Mouse (Mus musculus): ENCODE data around the gene Khdc1a. TPM values are rescaled to one million over a fixed set of nuclear protein-coding genes. Genes with fewer than 3 reads are reported as not detected.
"Not testable (repeated sequence)": the region's sequence is repeated elsewhere in the genome, so short reads cannot be mapped to it uniquely, and the experiment has no call there.

Gene Khdc1a
- polyA plus RNA-seq, 2 experiments: not detected

- ATAC-seq (ENCODE audit: insufficient read depth) (no peak), DNase-seq (ENCODE audit: low read depth in 3 of 3, low spot score in 3 of 3) (no peak)
- no peak overlapping the region for H3K27ac ChIP-seq
- H3K4me2 ChIP-seq (ENCODE audit: low read depth): no peak overlapping the region
- no peaks in the 10 kb centered on the region for H3K36me3 ChIP-seq (replicated peaks; ENCODE audit: control insufficient read depth, insufficient read depth, low read depth)
- H3K9me3 ChIP-seq (ENCODE audit: control insufficient read depth, low read length): no peaks in the 10 kb centered on the region
- 70% methylated on average over 1 of the region's 1 CpGs for WGBS (ENCODE audit: insufficient replicate concordance)
- no peak for TF ChIP-seq CTCF (IDR thresholded peaks at IDR 0.05; ENCODE audit: low read depth)
- no peak for TF ChIP-seq EP300 (IDR thresholded peaks at IDR 0.05; ENCODE audit: low read depth)
- no peak overlapping the region for H3K9ac ChIP-seq (replicated peaks)
- H3K27me3 ChIP-seq (ENCODE audit: control insufficient read depth, insufficient read depth, low read length): no peaks in the 10 kb centered on the region
- no peak overlapping the region for H3K4me3 ChIP-seq (ENCODE audit: insufficient read depth in 1 of 2, low read depth in 2 of 2, low read length in 2 of 2)
- H3K4me1 ChIP-seq (replicated peaks; ENCODE audit: control insufficient read depth in 2 of 2, insufficient read depth in 2 of 2, low read length in 1 of 2): peaks cover 0 to 1% of the 10 kb centered on the region in 2 experiments; a peak in 1 of 4 replicates
Measured at GRCm38 (mm10) chr1:21321656-21322055, 27.8 kb upstream of the Khdc1a start.

- Histone ChIP-seq H3K4me2 (ENCODE audit: low read depth) (no peak overlapping the region), H3K27ac (no peak overlapping the region)
Measured at GRCm38 (mm10) chr1:21323996-21324574, 25.4 kb upstream of the Khdc1a start.

GRCm38 (mm10) chr1:21324633-21325032, 24.8 kb upstream of the Khdc1a start:
- Histone ChIP-seq H3K9me3 (ENCODE audit: control insufficient read depth, low read length) (no peaks in the 10 kb centered on the region), H3K9ac (replicated peaks) (no peak overlapping the region), H3K4me2 (ENCODE audit: low read depth) (no peak overlapping the region), H3K4me1 (replicated peaks; ENCODE audit: control insufficient read depth in 2 of 2, insufficient read depth in 2 of 2, low read length in 1 of 2) (peaks cover 5 to 13% of the 10 kb centered on the region in 2 experiments), H3K27me3 (ENCODE audit: control insufficient read depth, insufficient read depth, low read length) (no peaks in the 10 kb centered on the region), H3K36me3 (replicated peaks; ENCODE audit: control insufficient read depth, insufficient read depth, low read depth) (no peaks in the 10 kb centered on the region), H3K27ac (no peak overlapping the region), H3K4me3 (ENCODE audit: insufficient read depth in 1 of 2, low read depth in 2 of 2, low read length in 2 of 2) (no peak overlapping the region)
- WGBS (ENCODE audit: insufficient replicate concordance): 68% methylated on average over 1 of the region's 1 CpGs
- no peak for ATAC-seq (ENCODE audit: insufficient read depth)
- DNase-seq (ENCODE audit: low read depth in 3 of 3, low spot score in 3 of 3): no peak
- TF ChIP-seq EP300 (IDR thresholded peaks at IDR 0.05; ENCODE audit: low read depth) (no peak), CTCF (IDR thresholded peaks at IDR 0.05; ENCODE audit: low read depth) (no peak)

More at GRCm38 (mm10) chr1:21323996-21324574, 25.4 kb upstream of the Khdc1a start:
- Histone ChIP-seq H3K4me3 (ENCODE audit: insufficient read depth in 1 of 2, low read depth in 2 of 2, low read length in 2 of 2) (no peak overlapping the region), H3K9ac (replicated peaks) (no peak overlapping the region), H3K9me3 (ENCODE audit: control insufficient read depth, low read length) (no peaks in the 10 kb centered on the region), H3K36me3 (replicated peaks; ENCODE audit: control insufficient read depth, insufficient read depth, low read depth) (no peaks in the 10 kb centered on the region), H3K27me3 (ENCODE audit: control insufficient read depth, insufficient read depth, low read length) (no peaks in the 10 kb centered on the region), H3K4me1 (replicated peaks; ENCODE audit: control insufficient read depth in 2 of 2, insufficient read depth in 2 of 2, low read length in 1 of 2) (peaks cover 5 to 9% of the 10 kb centered on the region in 2 experiments)
- ATAC-seq (ENCODE audit: insufficient read depth) (no peak), DNase-seq (ENCODE audit: low read depth in 3 of 3, low spot score in 3 of 3) (no peak)
- no peak for TF ChIP-seq EP300 (IDR thresholded peaks at IDR 0.05; ENCODE audit: low read depth)
- TF ChIP-seq CTCF (IDR thresholded peaks at IDR 0.05; ENCODE audit: low read depth): no peak
- WGBS (ENCODE audit: insufficient replicate concordance): 73% methylated on average over 1 of the region's 1 CpGs

- Histone ChIP-seq H3K36me3 (replicated peaks; ENCODE audit: control insufficient read depth, insufficient read depth, low read depth) (no peaks in the 10 kb centered on the region), H3K4me3 (ENCODE audit: insufficient read depth in 1 of 2, low read depth in 2 of 2, low read length in 2 of 2) (no peak overlapping the region), H3K27me3 (ENCODE audit: control insufficient read depth, insufficient read depth, low read length) (no peaks in the 10 kb centered on the region), H3K4me2 (ENCODE audit: low read depth) (no peak overlapping the region), H3K4me1 (replicated peaks; ENCODE audit: control insufficient read depth in 2 of 2, insufficient read depth in 2 of 2, low read length in 1 of 2) (peaks cover 5 to 17% of the 10 kb centered on the region in 2 experiments), H3K9me3 (ENCODE audit: control insufficient read depth, low read length) (no peaks in the 10 kb centered on the region), H3K9ac (replicated peaks) (no peak overlapping the region), H3K27ac (no peak overlapping the region)
- no peak for ATAC-seq (ENCODE audit: insufficient read depth)
- DNase-seq (ENCODE audit: low read depth in 3 of 3, low spot score in 3 of 3): no peak
- WGBS (ENCODE audit: insufficient replicate concordance): 74% methylated on average over 7 of the region's 7 CpGs
- TF ChIP-seq CTCF (IDR thresholded peaks at IDR 0.05; ENCODE audit: low read depth) (no peak), EP300 (IDR thresholded peaks at IDR 0.05; ENCODE audit: low read depth) (no peak)
Measured at GRCm38 (mm10) chr1:21326733-21327132, 22.7 kb upstream of the Khdc1a start.

- ATAC-seq (ENCODE audit: insufficient read depth); H3K4me2 ChIP-seq (ENCODE audit: low read depth); H3K4me3 ChIP-seq (ENCODE audit: insufficient read depth in 1 of 2, low read depth in 2 of 2, low read length in 2 of 2); H3K9ac ChIP-seq (replicated peaks); H3K9me3 ChIP-seq (ENCODE audit: control insufficient read depth, low read length); DNase-seq (ENCODE audit: low read depth in 3 of 3, low spot score in 3 of 3); H3K27ac ChIP-seq; H3K36me3 ChIP-seq (replicated peaks; ENCODE audit: control insufficient read depth, insufficient read depth, low read depth); H3K27me3 ChIP-seq (ENCODE audit: control insufficient read depth, insufficient read depth, low read length): not testable (repeated sequence)
- peaks cover 9 to 29% of the 10 kb centered on the region in 2 experiments for H3K4me1 ChIP-seq (replicated peaks; ENCODE audit: control insufficient read depth in 2 of 2, insufficient read depth in 2 of 2, low read length in 1 of 2)
Measured at GRCm38 (mm10) chr1:21331161-21331560, 18.3 kb upstream of the Khdc1a start.

Data from liver, embryonic 14.5 days (tissue).